Mouse (Mus musculus) brain, embryonic 14.5 days (tissue): ENCODE data around the gene Parp1.

ENCODE experiments used
- CTCF ChIP-seq: fragments of 200-500 bp; IDR thresholded peaks from 2 replicates; pipeline ENCODE4 v1.5.1; 2012; ENCODE audit warnings: inconsistent platforms, mild to moderate bottlenecking, moderate library complexity, borderline replicate concordance; ENCODE audit not compliant: insufficient read depth, insufficient read length; ENCODE audit errors: extremely low read depth
- POLR2A ChIP-seq: fragments of 200-500 bp; IDR thresholded peaks from 2 replicates; pipeline ENCODE4 v1.6.1; 2012; ENCODE audit warnings: mild to moderate bottlenecking, inconsistent platforms, borderline replicate concordance; ENCODE audit not compliant: poor library complexity, insufficient read depth, insufficient read length, severe bottlenecking; ENCODE audit errors: extremely low read depth

DNA sequence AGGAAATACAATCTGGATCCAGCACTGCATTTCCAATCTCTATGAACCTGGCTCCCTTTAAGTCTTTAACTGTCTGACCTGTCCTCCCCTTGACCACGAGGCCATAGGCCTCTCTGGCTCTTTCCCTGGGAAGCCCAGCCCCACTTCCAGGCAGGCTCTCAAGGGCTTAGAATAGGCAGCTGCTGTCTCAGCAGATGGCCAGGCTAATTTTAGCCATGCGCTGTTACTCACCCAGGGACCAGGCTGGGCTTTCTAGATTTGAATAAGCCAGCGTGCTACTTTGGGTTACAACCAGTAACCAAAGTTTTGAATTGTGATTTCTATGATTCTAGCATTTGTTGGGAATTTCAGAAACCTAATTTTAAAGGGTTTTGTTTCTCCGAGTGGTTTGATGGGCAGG lies 35.9 kb downstream of the Parp1 start:
- TF ChIP-seq POLR2A (no peak), CTCF (no peak)
